22 mouse cellular contexts compared by ENCODE assay signal in genomic region chr8:91645484-91645883, GRCm38 (mm10).
A peak's percentile ranks its signal among the peaks of the same experiment; 100 is the strongest.
DNase-seq lines count a peak whose midpoint lies in the region; ATAC-seq lines count a peak whose summit lies in the region.
"Had no signal": no experiment of that assay in that cellular context is flagged by ENCODE, and none has a peak within 500 bp of the region (broad histone marks: within the 10 kb centered on the region; RNA-seq: fewer than 3 reads in every experiment).

No protein-coding gene starts in this region.

- H3K4me2 ChIP-seq in hindbrain, embryonic 12.5 days (replicated peaks): no peak overlapping the region
- H3K4me2 ChIP-seq in hindbrain, embryonic 11.5 days (replicated peaks; ENCODE audit: low read depth, low read length): no peak overlapping the region
- H3K4me2 ChIP-seq in kidney, embryonic 15.5 days: no peak overlapping the region
- no peak overlapping the region for H3K4me2 ChIP-seq in midbrain, embryonic 16.5 days (ENCODE audit: low read length)
- no peak overlapping the region for H3K4me2 ChIP-seq in midbrain, embryonic 14.5 days (ENCODE audit: low read length)
- H3K4me2 ChIP-seq: embryonic facial prominence, embryonic 15.5 days; heart, embryonic 11.5 days had no signal

- peak overlapping the region; percentile 52 for H3K27ac ChIP-seq in hindbrain, embryonic 12.5 days
- H3K27ac ChIP-seq in hindbrain, embryonic 11.5 days (ENCODE audit: low read depth, low read length): no peak overlapping the region
- peak overlapping the region; percentile 69 for H3K27ac ChIP-seq in kidney, embryonic 15.5 days
- no peak overlapping the region for H3K27ac ChIP-seq in midbrain, embryonic 16.5 days (ENCODE audit: low read length)
- no peak overlapping the region for H3K27ac ChIP-seq in midbrain, embryonic 14.5 days (replicated peaks; ENCODE audit: low read depth, low read length)
- H3K27ac ChIP-seq: embryonic facial prominence, embryonic 15.5 days; gastrocnemius, adult 2 months had no signal

- peaks cover 41% of the 10 kb centered on the region for H3K4me1 ChIP-seq in hindbrain, embryonic 12.5 days
- peaks cover 4% of the 10 kb centered on the region; the same call in 1 of the 2 replicates for H3K4me1 ChIP-seq in hindbrain, embryonic 11.5 days (replicated peaks; ENCODE audit: control insufficient read depth, insufficient read depth, low read length)
- H3K4me1 ChIP-seq in kidney, embryonic 15.5 days: peaks cover 67% of the 10 kb centered on the region
- H3K4me1 ChIP-seq in midbrain, embryonic 16.5 days (ENCODE audit: control insufficient read depth, insufficient read depth, low read length): peaks cover 20% of the 10 kb centered on the region
- H3K4me1 ChIP-seq in midbrain, embryonic 14.5 days (ENCODE audit: control insufficient read depth, insufficient read depth, low read length): peaks cover 18% of the 10 kb centered on the region

- no peaks in the 10 kb centered on the region for H3K27me3 ChIP-seq in hindbrain, embryonic 12.5 days
- no peaks in the 10 kb centered on the region for H3K27me3 ChIP-seq in hindbrain, embryonic 11.5 days (ENCODE audit: control insufficient read depth, insufficient read depth, low read length)
- H3K27me3 ChIP-seq in kidney, embryonic 15.5 days: no peaks in the 10 kb centered on the region
- H3K27me3 ChIP-seq in midbrain, embryonic 16.5 days (ENCODE audit: control insufficient read depth, insufficient read depth, low read depth, low read length): no peaks in the 10 kb centered on the region
- H3K27me3 ChIP-seq in midbrain, embryonic 14.5 days (ENCODE audit: control insufficient read depth, insufficient read depth, low read length): no peaks in the 10 kb centered on the region
- H3K27me3 ChIP-seq: Patski had no signal

- peak; percentile 27 for DNase-seq in adrenal gland, adult 2 months
- no peak for DNase-seq in adrenal gland, postnatal 25 days
- no peak for DNase-seq in hindbrain, embryonic 11.5 days (ENCODE audit: low spot score)
- no peak for DNase-seq in kidney, adult 8-10 months
- no peak for DNase-seq in midbrain, embryonic 14.5 days
- DNase-seq: adrenal gland, postnatal 14 days; cerebellum, adult 11-12 months; cerebellum, adult 8-10 months; cerebellum, postnatal 10 days; cerebellum, postnatal 36 days; embryo, embryonic 11 days; forebrain, postnatal 0 days; gastrocnemius, adult 2 months; gastrocnemius, postnatal 14 days; heart, adult 11 months had no signal

- whole genome bisulfite sequencing in hindbrain, embryonic 12.5 days: 71% methylated on average over 2 of the region's 2 CpGs
- 88% methylated on average over 2 of the region's 2 CpGs for WGBS in hindbrain, embryonic 11.5 days
- 37% methylated on average over 2 of the region's 2 CpGs for WGBS in kidney, embryonic 15.5 days
- 52% methylated on average over 2 of the region's 2 CpGs for WGBS in midbrain, embryonic 16.5 days
- WGBS in midbrain, embryonic 14.5 days: 49% methylated on average over 2 of the region's 2 CpGs

- no peaks in the 10 kb centered on the region for H3K9me3 ChIP-seq in hindbrain, embryonic 12.5 days (replicated peaks)
- H3K9me3 ChIP-seq in hindbrain, embryonic 11.5 days (ENCODE audit: control insufficient read depth, low read length): no peaks in the 10 kb centered on the region
- no peaks in the 10 kb centered on the region for H3K9me3 ChIP-seq in kidney, embryonic 15.5 days (replicated peaks)
- no peaks in the 10 kb centered on the region for H3K9me3 ChIP-seq in midbrain, embryonic 16.5 days (replicated peaks; ENCODE audit: control insufficient read depth, low read length, poor library complexity, severe bottlenecking)
- no peaks in the 10 kb centered on the region for H3K9me3 ChIP-seq in midbrain, embryonic 14.5 days (ENCODE audit: control insufficient read depth, low read length)
- H3K9me3 ChIP-seq: embryonic facial prominence, embryonic 15.5 days had no signal

- no peak overlapping the region for H3K4me3 ChIP-seq in hindbrain, embryonic 12.5 days
- no peak overlapping the region for H3K4me3 ChIP-seq in hindbrain, embryonic 11.5 days (ENCODE audit: low read depth, low read length)
- H3K4me3 ChIP-seq in kidney, embryonic 15.5 days (replicated peaks): no peak overlapping the region
- H3K4me3 ChIP-seq in midbrain, embryonic 16.5 days (ENCODE audit: low read depth, low read length): no peak overlapping the region
- no peak overlapping the region for H3K4me3 ChIP-seq in midbrain, embryonic 14.5 days (replicated peaks; ENCODE audit: low read depth, low read length)
- H3K4me3 ChIP-seq: embryonic facial prominence, embryonic 15.5 days; gastrocnemius, adult 2 months had no signal

- no peaks in the 10 kb centered on the region for H3K36me3 ChIP-seq in hindbrain, embryonic 12.5 days
- H3K36me3 ChIP-seq in hindbrain, embryonic 11.5 days (ENCODE audit: control insufficient read depth, insufficient read depth, low read length): no peaks in the 10 kb centered on the region
- H3K36me3 ChIP-seq in kidney, embryonic 15.5 days: no peaks in the 10 kb centered on the region
- H3K36me3 ChIP-seq in midbrain, embryonic 16.5 days (ENCODE audit: control insufficient read depth, insufficient read depth, low read length): no peaks in the 10 kb centered on the region
- no peaks in the 10 kb centered on the region for H3K36me3 ChIP-seq in midbrain, embryonic 14.5 days (ENCODE audit: control insufficient read depth, insufficient read depth, low read length)
- H3K36me3 ChIP-seq: embryonic facial prominence, embryonic 15.5 days had no signal

- no peak overlapping the region for H3K9ac ChIP-seq in hindbrain, embryonic 12.5 days
- H3K9ac ChIP-seq in hindbrain, embryonic 11.5 days (ENCODE audit: low read depth, low read length): no peak overlapping the region
- H3K9ac ChIP-seq in kidney, embryonic 15.5 days: no peak overlapping the region
- no peak overlapping the region for H3K9ac ChIP-seq in midbrain, embryonic 16.5 days (ENCODE audit: low read depth, low read length)
- H3K9ac ChIP-seq in midbrain, embryonic 14.5 days (replicated peaks; ENCODE audit: low read length): no peak overlapping the region
- H3K9ac ChIP-seq: embryonic facial prominence, embryonic 15.5 days; forebrain, postnatal 0 days had no signal

- ATAC-seq in hindbrain, embryonic 12.5 days (ENCODE audit: low FRiP score): no peak
- no peak for ATAC-seq in hindbrain, embryonic 11.5 days (ENCODE audit: low FRiP score)
- ATAC-seq in kidney, embryonic 15.5 days (replicated peaks; ENCODE audit: low FRiP score): peak; percentile 76
- peak; percentile 39; the same call in 1 of the 2 replicates for ATAC-seq in midbrain, embryonic 16.5 days
- no peak for ATAC-seq in midbrain, embryonic 14.5 days (ENCODE audit: low FRiP score, low TSS enrichment)
- ATAC-seq: forebrain, embryonic 14.5 days; forebrain, postnatal 0 days; Patski had no signal

Comparison
In these comparisons a context has a peak if more than half of its experiments do, and no peak if none do; other contexts are left out.
1. ATAC-seq: peak in kidney, embryonic 15.5 days (single experiment) and midbrain, embryonic 16.5 days (single experiment); none in hindbrain, embryonic 12.5 days (single experiment), hindbrain, embryonic 11.5 days (single experiment) and midbrain, embryonic 14.5 days (single experiment).
2. H3K27ac ChIP-seq: peak in hindbrain, embryonic 12.5 days (single experiment) and kidney, embryonic 15.5 days (single experiment); none in hindbrain, embryonic 11.5 days (single experiment), midbrain, embryonic 16.5 days (single experiment) and midbrain, embryonic 14.5 days (single experiment).